ENCODE assay signal across 8 mouse cellular contexts in the genomic region with DNA sequence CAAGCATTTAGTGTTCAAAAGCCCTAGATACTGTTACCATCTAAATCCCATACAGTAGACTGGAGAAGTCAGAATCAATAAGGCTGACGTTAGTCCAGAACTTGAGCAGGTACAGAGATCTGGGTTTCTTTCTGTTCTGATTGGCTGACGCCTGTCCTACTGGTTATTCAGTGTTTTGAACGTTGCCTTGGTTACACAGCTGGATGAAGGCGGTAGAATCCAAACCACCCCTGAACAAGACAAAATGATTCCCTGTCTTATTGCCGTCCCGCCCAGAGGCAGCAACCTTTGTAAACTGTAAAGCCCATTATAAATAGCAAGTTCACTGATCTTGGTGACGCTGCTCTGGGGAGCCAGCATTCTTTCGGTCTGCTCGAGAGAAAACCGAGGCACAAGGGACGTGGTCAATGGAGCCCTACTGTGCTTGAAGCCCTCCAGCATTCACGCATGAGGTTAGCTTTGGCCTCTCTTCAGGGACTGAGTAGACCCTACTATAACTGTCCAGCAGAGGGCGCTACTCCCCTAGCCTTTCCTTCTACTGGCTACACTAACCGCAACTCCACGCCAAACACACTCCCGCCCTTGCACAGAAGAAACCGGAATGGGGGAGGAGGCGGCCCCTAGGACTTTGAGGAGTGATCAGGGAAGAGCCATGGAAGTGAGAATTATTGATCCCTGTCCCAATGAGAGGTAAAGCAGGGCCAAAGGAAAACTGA. TPM values are rescaled to one million over a fixed set of nuclear protein-coding genes. Genes with fewer than 3 reads are reported as not detected.
DNase-seq lines count a peak whose midpoint lies in the region; ATAC-seq and TF ChIP-seq lines count a peak whose summit lies in the region.

No protein-coding gene starts in this region.

- H3K27ac ChIP-seq in forebrain, embryonic 14.5 days (ENCODE audit: low read depth, low read length), result peak overlapping the region; percentile 100
- peak overlapping the region; percentile 99 for H3K27ac ChIP-seq in neural tube, embryonic 14.5 days (ENCODE audit: low read depth, low read length)
- peak overlapping the region; percentile 88 for H3K27ac ChIP-seq in testis, adult 2 months (ENCODE audit: control insufficient read depth, insufficient read depth, low read depth, low read length)

- no peaks in the 10 kb centered on the region for H3K36me3 ChIP-seq in forebrain, embryonic 14.5 days (ENCODE audit: control insufficient read depth, insufficient read depth, low read length)
- H3K36me3 ChIP-seq in neural tube, embryonic 14.5 days (ENCODE audit: control insufficient read depth, insufficient read depth, low read length), result no peaks in the 10 kb centered on the region
- no peaks in the 10 kb centered on the region for H3K36me3 ChIP-seq in testis, adult 2 months (ENCODE audit: control insufficient read depth, insufficient read depth, low read length)

- peaks cover 24% of the 10 kb centered on the region for H3K4me1 ChIP-seq in forebrain, embryonic 14.5 days (ENCODE audit: control insufficient read depth, insufficient read depth, low read length)
- peaks cover 39% of the 10 kb centered on the region for H3K4me1 ChIP-seq in neural tube, embryonic 14.5 days (ENCODE audit: control insufficient read depth, insufficient read depth, low read length)
- peaks cover 23% of the 10 kb centered on the region for H3K4me1 ChIP-seq in testis, adult 2 months (ENCODE audit: control insufficient read depth, insufficient read depth, low read length)

- TF ChIP-seq CTCF in testis, adult 2 months (IDR thresholded peaks at IDR 0.05; ENCODE audit: control insufficient read depth, insufficient read depth, insufficient replicate concordance, low read depth, low read length), result peak; percentile 93; the same call in 1 of the 2 replicates

- H3K4me3 ChIP-seq in forebrain, embryonic 14.5 days (ENCODE audit: low read depth, low read length), result peak overlapping the region; percentile 43
- H3K4me3 ChIP-seq in neural tube, embryonic 14.5 days (ENCODE audit: low read depth, low read length), result peak overlapping the region; percentile 42; the same call in 1 of the 2 replicates
- peak overlapping the region; percentile 80 for H3K4me3 ChIP-seq in testis, adult 2 months (ENCODE audit: control insufficient read depth, low read depth, low read length)

- H3K4me2 ChIP-seq in forebrain, embryonic 14.5 days (ENCODE audit: low read length), result peak overlapping the region; percentile 84
- H3K4me2 ChIP-seq in neural tube, embryonic 14.5 days (ENCODE audit: low read depth, low read length), result peak overlapping the region; percentile 91

- no peaks in the 10 kb centered on the region for H3K27me3 ChIP-seq in forebrain, embryonic 14.5 days (replicated peaks; ENCODE audit: control insufficient read depth, insufficient read depth, low read length)
- no peaks in the 10 kb centered on the region for H3K27me3 ChIP-seq in neural tube, embryonic 14.5 days (ENCODE audit: control insufficient read depth, insufficient read depth, low read length)
- no peaks in the 10 kb centered on the region for H3K27me3 ChIP-seq in testis, adult 2 months (ENCODE audit: control insufficient read depth, insufficient read depth, low read length)

- no peak; the same call in 1 of the 2 replicates for TF ChIP-seq POLR2A in testis, adult 2 months (IDR thresholded peaks at IDR 0.05; ENCODE audit: control insufficient read depth, low read depth, low read length)

- intact Hi-C loops in heart, postnatal 14 days (cut with DNase I), result loop anchor here (1.0 kb wide), 1 partner anchor 60 kb away; no protein-coding TSS in a partner anchor

- DNase-seq in ES-CJ7 (ENCODE audit: low read depth, low spot score), result peak; percentile 99
- peak; percentile 91 for DNase-seq in cerebellum, adult 11 months
- DNase-seq in forebrain, embryonic 14.5 days (ENCODE audit: low spot score), result peak; percentile 96
- peak; percentile 93 to 96 for DNase-seq in heart, postnatal 14 days
- DNase-seq in layer of hippocampus, adult 11-12 months (ENCODE audit: low spot score), result peak; percentile 95
- DNase-seq in lung, adult 18-20 months, result peak; percentile 93 to 95

- peak overlapping the region; percentile 97 for H3K9ac ChIP-seq in forebrain, embryonic 14.5 days (ENCODE audit: low read length)
- H3K9ac ChIP-seq in neural tube, embryonic 14.5 days (replicated peaks; ENCODE audit: low read depth, low read length), result 0 out of 2 replicates have a peak overlapping the region, but pooled peaks have one; percentile 89

- H3K9me3 ChIP-seq in forebrain, embryonic 14.5 days (replicated peaks; ENCODE audit: control insufficient read depth, low read length), result no peaks in the 10 kb centered on the region
- H3K9me3 ChIP-seq in neural tube, embryonic 14.5 days (ENCODE audit: control insufficient read depth, low read length), result no peaks in the 10 kb centered on the region

- ATAC-seq in forebrain, embryonic 14.5 days, result peak; percentile 76
- ATAC-seq in neural tube, embryonic 14.5 days (ENCODE audit: low read depth), result peak; percentile 78

- WGBS in forebrain, embryonic 14.5 days, result 2% methylated on average over 18 of the region's 18 CpGs
- 3% methylated on average over 18 of the region's 18 CpGs for WGBS in neural tube, embryonic 14.5 days

RNA-seq across cellular contexts. Expression of gene Tex44, which starts 14.2 kb away (rescaled TPM):
- polyA plus RNA-seq in forebrain, embryonic 14.5 days (2014; fragmentation: Nextera tagmentation; extraction: Ambion mirVana), result not detected in 2 replicates
- not detected for total RNA-seq in heart, postnatal 14 days (2021)
- polyA plus RNA-seq in neural tube, embryonic 14.5 days (2014; fragmentation: Nextera tagmentation; extraction: Ambion mirVana), result not detected in 2 replicates
- 140 and 142 TPM in 2 replicates for polyA plus RNA-seq in testis, adult 2 months (2012; rRNA removed)

RNA-seq across cellular contexts. Expression of gene Nmur1, which starts 14.3 kb away (rescaled TPM):
- polyA plus RNA-seq in forebrain, embryonic 14.5 days (2014; fragmentation: Nextera tagmentation; extraction: Ambion mirVana), result not detected in 2 replicates
- not detected for total RNA-seq in heart, postnatal 14 days (2021)
- not detected in 2 replicates for polyA plus RNA-seq in neural tube, embryonic 14.5 days (2014; fragmentation: Nextera tagmentation; extraction: Ambion mirVana)
- 11.7 and 23.8 TPM in 2 replicates for polyA plus RNA-seq in testis, adult 2 months (2012; rRNA removed)

Comparison
In these comparisons a context has a peak if more than half of its experiments do, and no peak if none do; other contexts are left out.
1. Peak in every context shown above with its lines: DNase-seq, ATAC-seq, H3K4me3 ChIP-seq and H3K27ac ChIP-seq.
2. RNA of gene Tex44, which starts 14.2 kb away (polyA plus RNA-seq): 140 to 142 TPM in testis, adult 2 months; not detected in forebrain, embryonic 14.5 days and not detected in neural tube, embryonic 14.5 days; every median in the first group is over 100 times any median in the second.
3. RNA of gene Nmur1, which starts 14.3 kb away (polyA plus RNA-seq): 11.7 to 23.8 TPM in testis, adult 2 months; not detected in neural tube, embryonic 14.5 days and not detected in forebrain, embryonic 14.5 days; every median in the first group is over 10 times any median in the second.